In the genomic region with DNA sequence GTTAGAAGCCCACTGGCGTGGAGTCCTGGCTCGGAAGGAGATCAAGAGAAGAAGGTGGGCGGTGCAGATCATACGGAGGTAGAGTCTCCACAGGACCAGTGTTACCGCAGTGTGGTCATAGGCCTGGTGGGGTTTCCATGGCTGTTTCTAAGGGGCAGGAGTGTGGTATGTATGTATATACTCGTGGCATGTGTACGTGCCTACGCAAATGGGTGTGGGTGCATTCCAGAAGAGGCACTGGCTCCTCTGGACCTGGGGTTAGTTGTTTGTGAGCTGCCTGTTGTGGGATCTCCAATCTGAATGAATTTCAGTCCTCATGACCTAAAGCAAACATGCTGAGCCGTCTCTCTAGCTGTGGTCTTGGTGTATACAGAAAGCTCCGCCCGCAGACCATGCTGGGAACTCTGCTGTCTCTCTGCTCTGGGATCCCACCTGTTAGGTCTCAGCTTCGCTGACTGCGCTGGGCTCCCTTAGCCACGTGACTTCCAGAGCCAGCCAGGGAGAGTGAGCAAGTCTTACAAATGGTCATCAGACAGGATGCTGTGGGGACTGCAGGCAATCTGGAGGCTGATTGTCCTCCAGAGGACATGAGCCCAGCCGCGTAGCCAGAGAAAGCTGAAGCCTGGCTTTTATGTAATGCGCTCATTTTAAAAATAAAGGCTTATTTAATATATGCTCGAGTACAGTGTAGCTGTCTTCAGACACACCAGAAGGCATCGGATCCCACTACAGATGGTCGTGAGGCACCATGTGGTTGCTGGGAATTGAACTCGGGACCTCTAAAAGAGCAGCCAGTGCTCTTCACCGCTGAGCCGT, we compare ENCODE assay signal across 8 mouse cellular contexts. TPM values are rescaled to one million over a fixed set of nuclear protein-coding genes. Genes with fewer than 3 reads are reported as not detected.
DNase-seq lines count a peak whose midpoint lies in the region; ATAC-seq and TF ChIP-seq lines count a peak whose summit lies in the region.

No protein-coding gene starts in this region.

- no peak for TF ChIP-seq CTCF in cortical plate, adult 2 months (IDR thresholded peaks at IDR 0.05; ENCODE audit: extremely low read depth, insufficient read depth, low read length)
- no peak for TF ChIP-seq CTCF in midbrain, postnatal 0 days (IDR thresholded peaks at IDR 0.05)

- ATAC-seq in heart, embryonic 15.5 days (replicated peaks; ENCODE audit: insufficient number of reproducible peaks, insufficient read depth, low FRiP score, low read depth): peak; percentile 71
- no peak for ATAC-seq in midbrain, postnatal 0 days (ENCODE audit: low FRiP score)

- H3K27me3 ChIP-seq in heart, embryonic 15.5 days: peaks cover 4% of the 10 kb centered on the region; the same call in 1 of the 2 replicates
- no peaks in the 10 kb centered on the region for H3K27me3 ChIP-seq in midbrain, postnatal 0 days (ENCODE audit: insufficient read depth, low read length)

- peak; percentile 67 for DNase-seq in kidney, postnatal 10 days
- no peak for DNase-seq in kidney, adult 18-20 months
- DNase-seq in left cerebral cortex, postnatal 36 days (ENCODE audit: low spot score in 2 of 2): peak; percentile 37 to 46
- peak; percentile 42 for DNase-seq in midbrain, postnatal 0 days (ENCODE audit: low spot score)
- no peak for DNase-seq in adrenal gland, postnatal 25 days
- no peak for DNase-seq in cerebellum, adult 11 months

- peak overlapping the region; percentile 49 for H3K4me2 ChIP-seq in heart, embryonic 15.5 days
- no peak overlapping the region for H3K4me2 ChIP-seq in midbrain, postnatal 0 days (ENCODE audit: low read depth, low read length, poor library complexity, severe bottlenecking)

- H3K4me1 ChIP-seq in cortical plate, adult 2 months (ENCODE audit: control insufficient read depth, insufficient read depth, low read length): 0 out of 2 replicates have a peak, but pooled peaks cover 2% of the 10 kb centered on the region
- peaks cover 11% of the 10 kb centered on the region for H3K4me1 ChIP-seq in heart, embryonic 15.5 days (replicated peaks)
- no peaks in the 10 kb centered on the region for H3K4me1 ChIP-seq in midbrain, postnatal 0 days (ENCODE audit: insufficient read depth, low read length)

- 0 out of 2 replicates have a peak overlapping the region, but pooled peaks have one; percentile 2 for H3K27ac ChIP-seq in cortical plate, adult 2 months (ENCODE audit: insufficient read depth, low read length)
- peak overlapping the region; percentile 74 for H3K27ac ChIP-seq in heart, embryonic 15.5 days
- H3K27ac ChIP-seq in midbrain, postnatal 0 days (ENCODE audit: low read depth, low read length): no peak overlapping the region

- WGBS in heart, embryonic 15.5 days: 46% methylated on average over 23 of the region's 23 CpGs
- 50% methylated on average over 23 of the region's 23 CpGs for WGBS in midbrain, postnatal 0 days

- no peaks in the 10 kb centered on the region for H3K9me3 ChIP-seq in heart, embryonic 15.5 days (replicated peaks)
- no peaks in the 10 kb centered on the region for H3K9me3 ChIP-seq in midbrain, postnatal 0 days (ENCODE audit: low read length)

- TF ChIP-seq POLR2A in cortical plate, adult 2 months (IDR thresholded peaks at IDR 0.05; ENCODE audit: extremely low read depth, insufficient read depth, low read length): no peak

- H3K4me3 ChIP-seq in cortical plate, adult 2 months (ENCODE audit: insufficient read depth, low read length): no peak overlapping the region
- peak overlapping the region; percentile 29 for H3K4me3 ChIP-seq in heart, embryonic 15.5 days
- no peak overlapping the region for H3K4me3 ChIP-seq in midbrain, postnatal 0 days (ENCODE audit: low read depth, low read length)

- peaks cover 7% of the 10 kb centered on the region; the same call in 1 of the 2 replicates for H3K36me3 ChIP-seq in heart, embryonic 15.5 days
- H3K36me3 ChIP-seq in midbrain, postnatal 0 days (ENCODE audit: insufficient read depth, low read length): peaks cover 16% of the 10 kb centered on the region

- intact Hi-C loops in left cerebral cortex, postnatal 36 days (cut with DNase I): loop anchor here (2.0 kb wide), 1 partner anchor 44 kb away; no protein-coding TSS in a partner anchor

- peak overlapping the region; percentile 33; the same call in 1 of the 2 replicates for H3K9ac ChIP-seq in heart, embryonic 15.5 days
- no peak overlapping the region for H3K9ac ChIP-seq in midbrain, postnatal 0 days (replicated peaks; ENCODE audit: low read length, poor library complexity, severe bottlenecking)

RNA-seq across cellular contexts. Expression of a gene that starts 23.2 kb away (rescaled TPM):
- 51.9 and 53.3 TPM in 2 replicates for polyA plus RNA-seq in cortical plate, adult 2 months (2012; rRNA removed)
- polyA plus RNA-seq in heart, embryonic 15.5 days (2015; fragmentation: Nextera tagmentation; extraction: Ambion mirVana): 93.8 and 113 TPM in 2 replicates
- total RNA-seq in left cerebral cortex, postnatal 36 days (2021): 10 to 100 TPM; 48.7 to 53.0 TPM
- total RNA-seq in midbrain, postnatal 0 days (2014; rRNA removed): 49.7 and 65.1 TPM in 2 replicates
- polyA plus RNA-seq in midbrain, postnatal 0 days (2015; fragmentation: Nextera tagmentation; extraction: Ambion mirVana): 51.8 and 54.5 TPM in 2 replicates
- total RNA-seq in adrenal gland, postnatal 25 days (2021): 53.3 and 58.5 TPM in 2 replicates

RNA-seq across cellular contexts. Expression of a gene that starts 23.3 kb away (rescaled TPM):
- polyA plus RNA-seq in cortical plate, adult 2 months (2012; rRNA removed): 77.1 and 79.2 TPM in 2 replicates
- 36.2 and 47.5 TPM in 2 replicates for polyA plus RNA-seq in heart, embryonic 15.5 days (2015; fragmentation: Nextera tagmentation; extraction: Ambion mirVana)
- total RNA-seq in left cerebral cortex, postnatal 36 days (2021): 10 to 100 TPM; 81.6 to 88.1 TPM
- total RNA-seq in midbrain, postnatal 0 days (2014; rRNA removed): 47.3 and 58.3 TPM in 2 replicates
- polyA plus RNA-seq in midbrain, postnatal 0 days (2015; fragmentation: Nextera tagmentation; extraction: Ambion mirVana): 26.8 and 26.9 TPM in 2 replicates
- 68.2 and 75.7 TPM in 2 replicates for total RNA-seq in adrenal gland, postnatal 25 days (2021)

Comparison
In these comparisons a context has a peak if more than half of its experiments do, and no peak if none do; other contexts are left out.
1. DNase-seq: peak in kidney, postnatal 10 days (single experiment), left cerebral cortex, postnatal 36 days (2 of 2) and midbrain, postnatal 0 days (single experiment); none in kidney, adult 18-20 months (single experiment), adrenal gland, postnatal 25 days (single experiment) and cerebellum, adult 11 months (single experiment).